Mouse (Mus musculus): ENCODE measurements at regions not wholly inside any gene's neighbourhood (a gene's known extent, or its start where the extent isn't known, plus 50 kb on each side); places are given as distances from the start of the nearest gene placed in this dataset.

GRCm38 (mm10) chr16:73556940-73557339 is 854.7 kb downstream of the Robo2 start:
- TF ChIP-seq POLR2A (IDR thresholded peaks at IDR 0.05; ENCODE audit: insufficient read depth, low read length) (no peak), CTCF (IDR thresholded peaks at IDR 0.05; ENCODE audit: low read depth, low read length) (no peak), EP300 (IDR thresholded peaks at IDR 0.05; ENCODE audit: insufficient read depth, low read depth, low read length) (no peak)

Measured in ES-Bruce4 (cell line).